Mouse (Mus musculus) midbrain, embryonic 14.5 days (tissue): ENCODE data around the gene Cd82. TPM values are rescaled to one million over a fixed set of nuclear protein-coding genes. Genes with fewer than 3 reads are reported as not detected.

Experiments used
- ATAC-seq: fragments of 200-750 bp; cut with Nextera tagmentation; 2 replicates; pipeline ENCODE4 v1.8.0; 2017; ENCODE audit warnings: moderate number of reproducible peaks, moderate library complexity; ENCODE audit not compliant: low FRiP score, low TSS enrichment
- DNase-seq: peaks from one replicate; pipeline ENCODE4 v3.0.0-alpha.2; 2015
- H3K27ac ChIP-seq: fragments of 300-500 bp; sonication (generic); replicated peaks from 2 replicates; pipeline ENCODE4 v1.5.1; 2014; ENCODE audit warnings: mild to moderate bottlenecking, low read depth, low read length, moderate library complexity
- H3K27me3 ChIP-seq: fragments of 300-500 bp; sonication (generic); 2 replicates; pipeline ENCODE4 v1.6.1; 2014; ENCODE audit warnings: low read length, control low read depth, mixed read lengths; ENCODE audit not compliant: control insufficient read depth, insufficient read depth
- H3K36me3 ChIP-seq: fragments of 300-500 bp; sonication (generic); 2 replicates; pipeline ENCODE4 v1.6.1; 2014; ENCODE audit warnings: low read length, control low read depth; ENCODE audit not compliant: control insufficient read depth, insufficient read depth
- H3K4me1 ChIP-seq: fragments of 300-500 bp; sonication (generic); 2 replicates; pipeline ENCODE4 v1.6.1; 2014; ENCODE audit warnings: mild to moderate bottlenecking, antibody characterized with exemption, low read length, control low read depth; ENCODE audit not compliant: control insufficient read depth, insufficient read depth
- H3K4me2 ChIP-seq: fragments of 300-500 bp; sonication (generic); 2 replicates; pipeline ENCODE4 v1.6.1; 2014; ENCODE audit warnings: mild to moderate bottlenecking, low read length, moderate library complexity
- H3K4me3 ChIP-seq: fragments of 300-500 bp; sonication (generic); replicated peaks from 2 replicates; pipeline ENCODE4 v1.5.1; 2014; ENCODE audit warnings: low read depth, low read length
- H3K9ac ChIP-seq: fragments of 300-500 bp; sonication (generic); replicated peaks from 2 replicates; pipeline ENCODE4 v1.6.1; 2014; ENCODE audit warnings: mild to moderate bottlenecking, low read length, moderate library complexity
- H3K9me3 ChIP-seq: fragments of 300-500 bp; sonication (generic); 2 replicates; pipeline ENCODE4 v1.6.1; 2016; ENCODE audit warnings: low read length, control low read depth, mixed read lengths; ENCODE audit not compliant: control insufficient read depth
- WGBS: fragments of 180-500 bp; shearing (Covaris S2); extraction: QIAGEN DNeasy Blood & Tissue Kit; methylation state at CpG from one replicate; pipeline ENCODE4 v1.1.7; 2014; 5-methylcytosine and 5-hydroxymethylcytosine counted together
- polyA plus RNA-seq: library from polyadenylated mRNA; unstranded; fragments of >200 nt; fragmentation: Nextera tagmentation; extraction: Ambion mirVana; gene quantifications from 2 replicates; pipeline ENCODE4 v1.2.1, GENCODE M21; 2014

Cd82 gene
- polyA plus RNA-seq, 1 experiment from 2014 or later = 14.1 TPM

DNA sequence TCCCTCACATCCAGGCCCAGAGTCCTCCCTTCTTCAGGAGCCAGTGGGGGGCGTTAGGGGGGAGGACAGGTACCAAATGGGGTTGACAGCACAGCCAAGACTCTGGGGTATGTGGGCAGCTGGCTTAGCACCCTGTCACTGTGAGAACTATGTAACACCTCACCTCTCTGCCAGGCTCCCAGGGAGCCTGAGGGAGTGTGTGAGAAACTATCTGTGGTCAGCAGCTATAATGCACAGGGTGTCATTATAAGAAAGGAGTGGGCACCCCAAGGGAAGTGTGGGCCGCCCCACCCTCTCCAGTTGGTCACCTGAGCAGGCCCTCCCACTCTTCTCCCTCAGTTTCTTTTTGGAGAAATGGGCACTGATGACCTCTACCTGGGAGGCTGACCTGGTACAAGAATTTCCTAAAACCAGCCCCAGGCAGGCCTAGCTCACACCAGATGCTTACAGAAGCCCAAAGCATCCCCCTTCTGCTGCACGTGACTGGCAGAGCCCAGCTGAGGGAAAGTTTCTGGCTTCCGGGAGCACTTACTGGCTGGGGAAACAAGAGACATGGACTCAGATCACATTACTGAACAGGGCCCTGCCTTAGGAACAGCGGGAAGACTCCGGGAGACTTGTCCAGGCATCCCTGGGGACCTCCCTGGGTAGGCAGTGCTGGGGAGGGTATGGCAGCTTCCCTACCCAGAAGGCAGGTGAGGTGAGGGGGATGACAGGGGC lies 11.6 kb downstream of the Cd82 start:
- Histone ChIP-seq H3K4me1 (no peaks in the 10 kb centered on the region), H3K9ac (no peak overlapping the region), H3K36me3 (no peaks in the 10 kb centered on the region), H3K27ac (no peak overlapping the region), H3K27me3 (no peaks in the 10 kb centered on the region), H3K4me2 (no peak overlapping the region), H3K4me3 (no peak overlapping the region), H3K9me3 (no peaks in the 10 kb centered on the region)
- 60% methylated on average over 6 of the region's 6 CpGs for WGBS
- ATAC-seq = no peak
- no peak for DNase-seq

DNA sequence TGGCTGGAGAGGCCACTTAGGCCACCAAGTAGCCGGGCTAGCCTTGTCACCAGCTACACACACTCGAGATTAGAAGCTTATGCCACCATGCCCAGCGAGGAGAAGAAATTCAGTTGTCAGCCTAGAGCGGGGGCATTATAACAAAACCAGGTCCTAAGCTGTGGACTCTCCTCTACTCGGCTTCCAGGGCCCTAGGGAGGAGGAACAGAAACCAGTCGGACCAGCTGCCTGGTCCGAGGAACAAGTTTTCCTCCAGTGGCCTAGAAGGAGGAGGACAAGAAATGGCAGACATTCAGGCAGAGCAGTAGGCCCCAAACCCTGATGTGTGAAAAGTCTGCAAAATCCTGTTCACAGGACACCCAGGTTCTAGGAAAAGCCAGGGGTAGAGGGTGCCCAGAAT lies 12.2 kb downstream of the Cd82 start:
- Histone ChIP-seq H3K27ac (no peak overlapping the region), H3K4me3 (no peak overlapping the region), H3K4me2 (no peak overlapping the region), H3K9me3 (no peaks in the 10 kb centered on the region), H3K9ac (no peak overlapping the region), H3K4me1 (no peaks in the 10 kb centered on the region), H3K27me3 (no peaks in the 10 kb centered on the region), H3K36me3 (no peaks in the 10 kb centered on the region)
- no peak for ATAC-seq
- WGBS = 87% methylated on average over 7 of the region's 7 CpGs
- no peak for DNase-seq

DNA sequence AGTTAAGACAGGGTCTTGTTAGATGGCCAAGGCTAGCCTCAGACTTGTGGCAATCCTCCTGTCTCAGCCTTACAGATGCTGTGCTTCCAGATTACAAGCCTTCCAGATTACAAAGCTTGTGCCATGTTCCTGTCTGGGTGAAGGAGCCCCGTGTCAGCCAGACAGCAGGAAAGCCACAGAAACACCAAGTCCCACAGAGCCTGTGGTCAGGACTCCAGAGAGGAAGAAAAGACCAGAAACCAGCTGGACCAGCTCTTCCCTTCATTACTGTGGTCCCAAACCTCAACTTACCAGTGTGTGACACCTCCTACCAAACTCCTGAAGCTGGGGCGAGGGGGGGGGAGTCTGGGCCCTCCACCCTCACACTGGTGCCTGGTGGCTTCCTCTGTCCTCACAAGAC lies 13.3 kb downstream of the Cd82 start:
- H3K27ac ChIP-seq = no peak overlapping the region
- no peaks in the 10 kb centered on the region for H3K36me3 ChIP-seq
- no peak overlapping the region for H3K4me3 ChIP-seq
- H3K27me3 ChIP-seq = no peaks in the 10 kb centered on the region
- 75% methylated on average over 2 of the region's 2 CpGs for WGBS
- no peak overlapping the region for H3K9ac ChIP-seq
- DNase-seq = no peak
- H3K4me2 ChIP-seq = no peak overlapping the region
- no peaks in the 10 kb centered on the region for H3K4me1 ChIP-seq
- H3K9me3 ChIP-seq = no peaks in the 10 kb centered on the region
- ATAC-seq = no peak

DNA sequence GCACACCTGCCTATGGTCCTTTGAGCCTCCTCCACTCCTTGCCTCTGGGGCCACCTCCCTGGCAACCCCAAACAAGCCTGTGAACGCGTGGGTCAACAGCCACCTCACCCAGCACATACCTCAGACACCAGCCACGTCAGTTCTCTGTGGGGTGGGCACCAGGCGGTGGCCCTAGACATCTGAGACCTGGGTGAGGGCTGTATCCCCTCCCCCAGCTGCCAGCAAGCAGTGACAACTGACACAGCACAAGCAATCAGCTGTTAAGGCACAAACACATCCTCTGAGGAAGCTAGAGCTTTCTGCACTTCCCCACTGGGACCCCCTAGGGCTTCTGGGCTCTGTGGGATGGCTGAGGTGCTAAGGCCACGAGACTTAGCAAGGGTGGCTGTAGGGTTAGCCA lies 14.2 kb downstream of the Cd82 start:
- H3K4me2 ChIP-seq = no peak overlapping the region
- H3K4me1 ChIP-seq = no peaks in the 10 kb centered on the region
- no peak overlapping the region for H3K9ac ChIP-seq
- no peak overlapping the region for H3K4me3 ChIP-seq
- H3K9me3 ChIP-seq = no peaks in the 10 kb centered on the region
- no peaks in the 10 kb centered on the region for H3K27me3 ChIP-seq
- H3K36me3 ChIP-seq = no peaks in the 10 kb centered on the region
- DNase-seq (no peak), ATAC-seq (no peak)
- WGBS = 72% methylated on average over 5 of the region's 5 CpGs
- no peak overlapping the region for H3K27ac ChIP-seq

DNA sequence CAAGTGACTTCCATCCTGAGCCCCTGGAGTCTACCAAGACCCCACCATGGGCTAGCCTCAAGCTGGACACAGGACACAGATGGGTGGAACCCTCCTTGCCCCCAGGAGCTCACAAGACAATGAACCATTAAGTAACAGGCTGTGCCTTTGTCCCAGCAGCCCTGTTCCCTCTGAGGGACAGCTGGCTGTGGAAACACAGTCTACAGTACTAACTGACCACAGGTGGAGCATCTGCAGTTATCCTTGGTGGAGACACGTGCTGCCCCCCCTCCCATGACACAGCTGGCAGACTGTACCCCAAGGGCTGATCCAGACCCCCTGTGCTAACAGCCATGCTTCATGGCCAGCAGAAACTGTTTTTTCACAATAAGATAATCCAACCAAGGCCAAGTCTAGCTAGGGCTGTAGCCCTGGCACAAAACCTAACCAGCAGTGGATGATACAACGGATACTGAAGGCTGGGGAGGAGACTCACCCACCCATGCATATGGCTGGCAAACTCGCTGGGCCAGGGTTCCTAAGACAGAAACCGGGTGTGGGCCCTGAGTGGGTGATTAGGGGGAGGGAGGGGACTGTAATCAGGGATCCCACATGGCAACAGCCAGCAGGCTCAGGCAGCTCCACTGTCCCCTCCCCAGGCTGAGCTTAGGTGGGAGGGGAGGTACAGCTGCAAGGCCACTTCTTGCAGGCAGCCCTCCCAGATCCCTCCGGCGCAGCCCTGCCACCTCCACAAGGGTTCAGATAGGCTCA lies 15.3 kb downstream of the Cd82 start:
- DNase-seq = no peak

DNA sequence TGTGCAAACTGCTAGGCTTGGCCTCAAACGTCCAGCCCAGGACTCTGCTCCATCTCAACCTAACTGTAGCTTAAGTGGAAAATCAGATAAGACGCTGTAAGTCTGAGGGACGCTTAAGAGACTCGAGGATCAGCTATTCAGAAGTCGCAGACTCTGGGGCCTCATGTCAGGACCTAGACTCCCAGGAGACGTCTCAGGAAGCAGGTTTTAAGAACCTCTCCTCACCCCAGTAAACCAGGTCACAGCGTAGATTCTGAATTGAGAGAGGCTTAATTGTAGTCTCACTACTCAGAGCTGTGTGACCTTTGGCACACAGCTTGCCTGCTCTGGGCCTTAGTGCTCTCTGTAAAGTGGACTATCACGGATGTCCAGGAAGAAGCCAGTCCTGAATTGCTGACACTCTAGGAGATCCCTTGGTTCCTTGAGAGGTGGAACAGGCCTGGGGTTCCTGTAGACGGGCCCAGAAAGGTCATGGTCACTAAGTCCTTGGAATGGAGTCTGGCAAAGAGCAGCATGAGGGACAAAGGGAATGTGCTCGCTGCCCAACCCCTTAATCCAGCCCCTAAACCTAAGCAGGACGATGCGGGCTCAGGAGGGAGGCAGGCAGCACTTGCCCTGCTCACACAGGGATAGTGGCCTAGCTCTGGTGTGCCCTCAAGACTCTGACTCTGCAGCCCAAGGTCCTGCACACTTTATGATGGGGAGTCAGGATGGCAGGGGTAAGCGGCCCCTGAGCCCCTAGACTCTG lies 16.2 kb downstream of the Cd82 start:
- DNase-seq (no peak), ATAC-seq (no peak)
- Histone ChIP-seq H3K36me3 (no peaks in the 10 kb centered on the region), H3K4me1 (no peaks in the 10 kb centered on the region), H3K27me3 (no peaks in the 10 kb centered on the region), H3K27ac (no peak overlapping the region), H3K9ac (no peak overlapping the region), H3K9me3 (no peaks in the 10 kb centered on the region), H3K4me2 (no peak overlapping the region), H3K4me3 (no peak overlapping the region)
- WGBS = 54% methylated on average over 13 of the region's 13 CpGs

More for the DNA sequence above, 15.3 kb downstream of the Cd82 start:
- Histone ChIP-seq H3K36me3 (no peaks in the 10 kb centered on the region), H3K9me3 (no peaks in the 10 kb centered on the region), H3K9ac (no peak overlapping the region), H3K27ac (no peak overlapping the region), H3K4me2 (no peak overlapping the region), H3K27me3 (no peaks in the 10 kb centered on the region), H3K4me3 (no peak overlapping the region), H3K4me1 (no peaks in the 10 kb centered on the region)
- ATAC-seq = no peak
- 75% methylated on average over 6 of the region's 6 CpGs for WGBS

DNA sequence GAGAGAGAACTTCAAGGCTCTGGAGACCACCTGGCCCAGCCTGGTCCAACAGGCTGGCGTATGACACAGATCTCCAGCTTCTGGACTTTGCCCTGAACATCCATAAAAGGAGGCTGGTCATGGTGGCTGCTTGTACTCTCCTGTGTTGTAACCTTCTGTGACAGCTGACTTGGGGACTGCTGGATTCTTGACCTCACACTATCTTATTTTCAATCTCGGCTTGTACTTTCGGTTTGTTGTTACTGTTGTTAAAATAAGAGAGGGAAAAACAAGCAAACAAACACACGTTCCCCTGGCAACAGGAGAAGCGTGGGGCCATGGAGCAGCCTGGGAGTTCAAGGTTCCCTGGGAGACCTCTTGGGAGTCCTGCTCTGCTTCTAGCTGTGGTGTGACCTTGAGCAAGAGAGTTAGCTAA lies 17.7 kb downstream of the Cd82 start:
- WGBS = 91% methylated on average over 5 of the region's 5 CpGs
- ATAC-seq = no peak

DNA sequence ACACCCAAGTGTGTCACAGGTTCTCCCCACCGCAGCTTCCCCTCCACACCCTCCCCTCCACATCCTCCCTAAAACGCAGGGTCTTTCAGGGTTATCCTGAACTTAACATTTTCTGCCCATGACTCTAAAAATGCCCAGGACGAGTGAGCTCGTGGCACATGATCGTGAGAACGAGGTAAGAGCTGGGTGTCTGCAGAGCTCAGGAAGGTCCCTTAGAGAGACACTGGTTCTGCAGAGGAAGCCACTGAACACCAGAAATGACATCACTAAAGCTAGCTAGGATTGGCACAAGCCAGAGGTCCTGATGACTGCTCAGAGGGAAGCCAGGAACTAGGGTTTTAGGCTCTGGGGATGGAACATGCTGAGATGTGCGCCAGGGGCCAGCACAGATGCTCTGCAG lies 18.7 kb downstream of the Cd82 start:
- WGBS = 85% methylated on average over 7 of the region's 7 CpGs
- no peak for DNase-seq
- Histone ChIP-seq H3K4me1 (peaks cover 9% of the 10 kb centered on the region), H3K4me2 (no peak overlapping the region), H3K27me3 (no peaks in the 10 kb centered on the region), H3K9ac (no peak overlapping the region), H3K27ac (no peak overlapping the region), H3K9me3 (no peaks in the 10 kb centered on the region), H3K36me3 (no peaks in the 10 kb centered on the region), H3K4me3 (no peak overlapping the region)
- no peak for ATAC-seq

More for the DNA sequence above, 17.7 kb downstream of the Cd82 start:
- Histone ChIP-seq H3K9me3 (no peaks in the 10 kb centered on the region), H3K27me3 (no peaks in the 10 kb centered on the region), H3K4me2 (no peak overlapping the region), H3K9ac (no peak overlapping the region), H3K4me1 (0 out of 2 replicates have a peak, but pooled peaks cover 1% of the 10 kb centered on the region), H3K4me3 (no peak overlapping the region), H3K27ac (no peak overlapping the region), H3K36me3 (no peaks in the 10 kb centered on the region)
- DNase-seq = no peak
